In genomic region chr7:129680534-129681210, GRCm38 (mm10) we compare ENCODE assay signal across 9 mouse cellular contexts.
DNase-seq lines count a peak whose midpoint lies in the region; ATAC-seq and TF ChIP-seq lines count a peak whose summit lies in the region.
"Had no signal": no experiment of that assay in that cellular context is flagged by ENCODE, and none has a peak within 500 bp of the region (broad histone marks: within the 10 kb centered on the region; RNA-seq: fewer than 3 reads in every experiment).

No protein-coding gene starts in this region.

- in situ Hi-C loops in Patski (cut with MboI; ENCODE audit: low pct_unique_long_range_greater_than_20kb) = no loop called here

- peaks cover 52% of the 10 kb centered on the region for H3K4me1 ChIP-seq in kidney, embryonic 16.5 days (ENCODE audit: insufficient read depth, low read length)
- H3K4me1 ChIP-seq in midbrain, embryonic 13.5 days (replicated peaks) = 0 out of 2 replicates have a peak, but pooled peaks cover 5% of the 10 kb centered on the region
- H3K4me1 ChIP-seq: megakaryocyte, embryonic 14.5 days had no signal

- 7% methylated on average over 10 of the region's 10 CpGs for WGBS in kidney, embryonic 16.5 days
- WGBS in midbrain, embryonic 13.5 days = 45% methylated on average over 10 of the region's 10 CpGs

- H3K27ac ChIP-seq in kidney, embryonic 16.5 days (ENCODE audit: low read length) = peak overlapping the region; percentile 94
- H3K27ac ChIP-seq in midbrain, embryonic 13.5 days = no peak overlapping the region

- CTCF ChIA-PET in Patski (lab: Charles Lee) = interaction anchor here (1.6 kb wide), 1 partner anchor 585 kb away, joined by 4 read pairs; no protein-coding TSS in a partner anchor

- POLR2A ChIA-PET in Patski (lab: Charles Lee) = interaction anchor here (0.6 to 1.1 kb wide), 3 partner anchors 19 to 567 kb away, joined by 3 read pairs; no protein-coding TSS in a partner anchor

- no peaks in the 10 kb centered on the region for H3K36me3 ChIP-seq in kidney, embryonic 16.5 days (ENCODE audit: insufficient read depth, low read length)
- H3K36me3 ChIP-seq in midbrain, embryonic 13.5 days = no peaks in the 10 kb centered on the region

- peak; percentile 78 for TF ChIP-seq CTCF in Patski (IDR thresholded peaks at IDR 0.05)

- no peak overlapping the region for H3K9ac ChIP-seq in kidney, embryonic 16.5 days (replicated peaks; ENCODE audit: low read length)
- no peak overlapping the region for H3K9ac ChIP-seq in midbrain, embryonic 13.5 days (replicated peaks)

- peak; percentile 77 for ATAC-seq in Patski
- peak; percentile 66 for ATAC-seq in common myeloid progenitor, adult 5-6 weeks (replicated peaks; ENCODE audit: low read depth, poor library complexity, severe bottlenecking)
- peak; percentile 87 for ATAC-seq in kidney, embryonic 16.5 days (ENCODE audit: low FRiP score, low TSS enrichment)
- peak; percentile 43; the same call in 1 of the 2 replicates for ATAC-seq in midbrain, embryonic 13.5 days
- ATAC-seq in inflammation-experienced regulatory T-cells, adult 6 months = no peak

- H3K9me3 ChIP-seq in kidney, embryonic 16.5 days (ENCODE audit: low read length) = no peaks in the 10 kb centered on the region
- no peaks in the 10 kb centered on the region for H3K9me3 ChIP-seq in midbrain, embryonic 13.5 days

- DNase-seq in left cerebral cortex, adult 18-20 months (ENCODE audit: low spot score in 2 of 2) = peak; percentile 11 to 19
- DNase-seq in left cerebral cortex, adult 11 months (ENCODE audit: low spot score) = no peak
- peak; percentile 62 for DNase-seq in Patski (ENCODE audit: low read depth, low spot score)

- no peak overlapping the region for H3K4me2 ChIP-seq in kidney, embryonic 16.5 days (replicated peaks; ENCODE audit: low read depth, low read length)
- H3K4me2 ChIP-seq in midbrain, embryonic 13.5 days (replicated peaks) = no peak overlapping the region

- no peak overlapping the region for H3K4me3 ChIP-seq in kidney, embryonic 16.5 days (ENCODE audit: low read length)
- H3K4me3 ChIP-seq in midbrain, embryonic 13.5 days (replicated peaks) = no peak overlapping the region
- H3K4me3 ChIP-seq: erythroblast, embryonic 14.5 days; megakaryocyte, embryonic 14.5 days had no signal

- H3K27me3 ChIP-seq in Patski = no peaks in the 10 kb centered on the region
- no peaks in the 10 kb centered on the region for H3K27me3 ChIP-seq in kidney, embryonic 16.5 days (ENCODE audit: insufficient read depth, low read length)
- H3K27me3 ChIP-seq in midbrain, embryonic 13.5 days = peaks cover 12% of the 10 kb centered on the region; the same call in 1 of the 2 replicates
